Mouse (Mus musculus): Measurements from ENCODE around the gene Gm3488. TPM values are rescaled to one million over a fixed set of nuclear protein-coding genes. Genes with fewer than 3 reads are reported as not detected.
"Not testable (repeated sequence)": the region's sequence is repeated elsewhere in the genome, so short reads cannot be mapped to it uniquely, and the experiment has no call there.

Gene Gm3488
- total RNA-seq (2022) = under 1 TPM in 1 of 4 experiments, not detected in 3; 0.20 TPM

GRCm38 (mm10) chr14:5501374-5501773 is at the start of gene Gm3488:
TSS of gene Gm3488 (plus strand) at chr14:5501674.
- not testable (repeated sequence) for DNase-seq

GRCm38 (mm10) chr14:5455367-5455766 is 46.1 kb upstream of the Gm3488 start, which contains the start of gene Gm3194:
TSS of gene Gm3194 (minus strand) at chr14:5455467.
- DNase-seq = not testable (repeated sequence)

GRCm38 (mm10) chr14:5460469-5460868 is 41.0 kb upstream of the Gm3488 start:
- not testable (repeated sequence) for DNase-seq

GRCm38 (mm10) chr14:5477730-5478129 is 23.7 kb upstream of the Gm3488 start, which contains the start of gene Gm8246:
TSS of gene Gm8246 (minus strand) at chr14:5477830.
- not testable (repeated sequence) for DNase-seq

- DNase-seq = not testable (repeated sequence)
These were observed 17.6 kb upstream of the Gm3488 start, which contains the start of gene Gm3187 for GRCm38 (mm10) chr14:5483907-5484306. TSS of gene Gm3187 (plus strand) at chr14:5484207.

GRCm38 (mm10) chr14:5538196-5538595 is 36.7 kb downstream of the Gm3488 start, which contains the start of gene Gm3532:
TSS of gene Gm3532 (plus strand) at chr14:5538496.
- not testable (repeated sequence) for DNase-seq

Other genes with a start within 250 kb of the Gm3488 start
- gene Gm3526, start 241.1 kb upstream of the Gm3488 start, total RNA-seq (2022) = under 1 TPM in 1 of 4 experiments, not detected in 3; 0.28 TPM
- not detected for gene Gm3542, start 166.7 kb upstream of the Gm3488 start, total RNA-seq (2022)
- under 1 TPM in 1 of 4 experiments, not detected in 3; 0.24 TPM for gene Gm3500, start 112.6 kb upstream of the Gm3488 start, total RNA-seq (2022)
- under 1 TPM in 2 of 4 experiments, not detected in 2; 0.21 to 0.77 TPM for gene Gm3194, start 46.2 kb upstream of the Gm3488 start, total RNA-seq (2022)
- gene Gm8246, start 23.8 kb upstream of the Gm3488 start, total RNA-seq (2022) = not detected
- gene Gm3187, start 17.5 kb upstream of the Gm3488 start, total RNA-seq (2022) = not detected
- not detected for gene Gm3532, start 36.8 kb downstream of the Gm3488 start, total RNA-seq (2022)
- gene Gm8265, start 131.4 kb downstream of the Gm3488 start, total RNA-seq (2022) = not detected
- not detected for gene Gm9603, start 185.8 kb downstream of the Gm3488 start, total RNA-seq (2022)
- under 1 TPM in 3 of 4 experiments, not detected in 1; 0.16 to 0.62 (median 0.32) TPM for gene Gm3373, start 239.9 kb downstream of the Gm3488 start, total RNA-seq (2022)

All from adrenal gland, adult 8-10 months (tissue).